Mouse (Mus musculus): ENCODE measurements around the gene Pskh1. TPM values are rescaled to one million over a fixed set of nuclear protein-coding genes. Genes with fewer than 3 reads are reported as not detected.

The Pskh1 gene
- polyA plus RNA-seq (2012; rRNA removed) = 13.3 TPM in 2 replicates

DNA sequence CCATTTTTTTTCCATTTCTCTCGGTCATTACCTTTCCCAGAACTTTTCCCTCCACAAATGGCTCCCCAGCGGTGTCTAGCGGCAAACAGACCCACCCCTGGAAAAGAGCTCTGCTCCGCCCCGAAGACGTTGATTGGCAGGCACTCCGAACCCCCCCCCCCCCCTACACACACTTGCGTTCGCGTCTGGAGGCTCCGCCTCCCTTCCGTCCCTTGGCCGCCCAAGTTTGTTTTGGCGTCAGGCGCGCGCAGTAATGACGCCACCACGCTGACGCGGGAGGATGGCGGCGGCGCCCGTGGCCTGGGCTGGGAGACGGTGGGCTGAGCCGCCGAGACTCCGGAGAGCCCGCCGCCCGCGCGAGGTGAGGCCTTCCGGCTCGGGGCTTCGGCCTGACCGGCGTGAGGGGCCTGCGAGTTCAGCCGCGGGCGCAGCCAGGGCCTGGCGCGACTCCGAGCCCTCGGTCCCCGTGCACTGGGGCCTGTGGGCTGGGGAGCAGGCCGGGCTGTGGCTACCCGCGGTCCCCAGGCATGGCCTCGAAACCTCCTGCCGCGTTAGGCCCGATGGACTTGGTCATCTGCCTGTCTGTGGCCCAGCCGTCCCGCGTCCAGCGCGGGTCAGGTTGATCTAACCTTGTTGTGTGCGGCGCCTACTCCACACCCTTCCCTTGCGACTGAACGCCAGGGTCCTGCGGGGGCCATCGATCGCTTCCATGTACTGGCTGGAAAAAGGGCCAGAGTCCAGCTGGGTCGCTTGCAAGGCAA lies at the start of gene Pskh1:
TSS of gene Pskh1 (plus strand) at position 262 of the 761 bp plus-strand sequence.
- DNase-seq (ENCODE audit: extremely low spot score in 1 of 2, low spot score in 1 of 2) = peak; percentile 74 to 95

DNA sequence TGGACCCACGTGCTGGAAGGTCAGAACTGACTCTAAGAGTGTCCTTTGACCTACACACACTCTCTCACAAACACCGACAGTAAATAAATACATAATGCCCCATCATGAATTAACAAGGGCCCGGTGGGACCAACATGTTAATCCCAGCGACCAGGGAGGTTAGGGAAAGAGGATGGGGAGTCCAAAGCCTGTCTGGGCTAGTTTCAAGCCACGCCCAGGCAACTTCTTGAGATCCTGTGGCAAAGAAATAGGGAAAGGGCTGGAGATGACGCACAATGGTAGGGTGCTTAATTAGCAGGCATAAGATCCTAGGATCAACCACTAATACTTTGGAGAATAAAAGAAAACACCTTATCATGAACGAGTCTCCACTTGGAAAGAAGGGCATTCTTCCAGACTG lies 49.6 kb upstream of the Pskh1 start:
- no peak for DNase-seq (ENCODE audit: extremely low spot score in 1 of 2, low spot score in 1 of 2)

DNA sequence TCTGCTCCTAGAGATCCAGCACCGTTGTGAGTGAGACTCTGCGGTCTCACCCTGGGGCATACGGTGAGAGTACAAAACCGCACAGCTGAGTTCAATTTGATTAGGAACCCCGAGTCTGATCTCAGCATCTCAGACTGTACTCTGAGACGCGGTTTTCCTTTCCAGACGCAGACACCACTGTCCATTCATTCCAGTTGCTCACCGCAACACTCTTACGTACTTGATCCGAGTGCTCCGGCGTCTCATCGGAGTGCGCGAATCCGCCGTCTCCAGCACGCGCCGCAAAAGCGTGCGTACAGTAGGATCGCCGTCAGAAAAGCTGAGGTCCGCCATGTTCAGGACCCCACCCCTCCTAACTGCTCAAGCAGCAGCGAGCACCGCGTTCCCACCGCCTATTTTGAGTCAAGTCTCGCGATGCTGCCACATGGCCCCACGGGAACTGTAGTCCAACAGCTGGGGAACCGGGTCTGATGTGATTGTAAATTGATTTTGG lies 48.5 kb upstream of the Pskh1 start:
- DNase-seq (ENCODE audit: extremely low spot score in 1 of 2, low spot score in 1 of 2) = peak; percentile 84 to 93

DNA sequence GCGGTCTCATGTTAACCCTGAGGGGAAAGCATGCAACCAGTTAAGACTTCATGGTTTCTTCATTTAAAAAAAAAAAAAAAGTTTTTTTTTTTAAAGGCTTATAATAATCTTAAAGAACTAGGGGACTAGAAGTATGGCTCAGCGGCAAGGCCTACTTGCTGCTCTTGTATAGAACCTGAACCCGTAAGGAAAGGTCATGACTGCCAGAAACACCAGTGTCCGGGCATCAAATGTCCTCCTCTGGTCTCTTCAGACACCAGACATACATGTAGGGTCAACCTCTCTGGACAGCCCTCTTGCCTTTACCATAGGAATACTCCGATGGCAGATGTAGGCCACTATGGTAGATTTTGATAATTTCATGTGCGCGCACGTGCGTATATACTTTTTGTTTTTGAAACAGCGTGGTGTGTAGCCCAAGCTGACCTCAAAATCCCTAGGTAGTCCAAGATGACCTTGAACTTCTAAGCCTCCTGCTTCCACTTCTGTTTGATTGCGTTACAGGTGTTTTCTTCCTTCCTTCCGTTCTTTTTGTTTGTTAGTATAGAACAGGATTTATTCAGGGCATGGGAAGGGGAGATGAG lies 48.0 kb upstream of the Pskh1 start:
- DNase-seq (ENCODE audit: extremely low spot score in 1 of 2, low spot score in 1 of 2) = no peak

DNA sequence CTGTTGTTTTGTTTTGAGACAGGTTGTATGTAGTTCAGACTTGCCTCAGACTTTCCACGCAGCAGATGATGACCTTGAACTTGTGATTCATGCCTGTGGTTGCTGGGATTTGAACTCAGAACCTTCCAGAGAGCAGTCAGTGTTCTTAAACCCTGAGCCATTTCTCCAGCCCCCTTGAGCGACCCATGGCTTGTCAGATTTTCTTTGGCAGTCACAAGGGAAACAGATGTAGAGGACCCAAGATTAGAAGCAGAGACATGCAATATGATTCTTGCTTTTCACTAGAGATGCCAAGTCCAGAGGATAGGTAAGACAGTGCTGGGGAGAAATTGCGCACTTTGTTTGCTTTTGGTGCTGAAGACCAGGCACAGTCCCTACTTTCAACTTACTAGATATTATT lies 47.1 kb upstream of the Pskh1 start, which contains the start of gene Cenpt:
TSS of gene Cenpt (minus strand) at position 101 of the 400 bp plus-strand sequence.
- no peak for DNase-seq (ENCODE audit: extremely low spot score in 1 of 2, low spot score in 1 of 2)

DNA sequence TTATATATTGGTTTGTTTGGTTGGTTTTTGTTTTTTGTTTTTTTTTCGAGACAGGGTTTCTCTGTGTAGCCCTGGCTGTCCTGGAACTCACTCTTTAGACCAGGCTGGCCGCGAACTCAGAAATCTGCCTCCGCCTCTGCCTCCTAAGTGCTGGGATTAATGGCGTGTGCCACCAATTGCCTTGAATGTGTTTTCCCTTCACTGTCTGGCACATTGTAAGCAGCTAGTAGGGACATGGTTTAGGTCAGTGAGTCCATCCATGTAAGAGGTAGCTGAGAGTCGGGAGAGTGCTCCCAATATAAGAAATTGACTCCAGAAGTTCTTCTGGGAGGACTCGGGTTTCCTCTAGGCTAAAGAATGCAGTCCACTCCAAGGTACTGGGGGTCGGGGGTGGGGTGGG lies 45.9 kb upstream of the Pskh1 start:
- DNase-seq (ENCODE audit: extremely low spot score in 1 of 2, low spot score in 1 of 2) = no peak

DNA sequence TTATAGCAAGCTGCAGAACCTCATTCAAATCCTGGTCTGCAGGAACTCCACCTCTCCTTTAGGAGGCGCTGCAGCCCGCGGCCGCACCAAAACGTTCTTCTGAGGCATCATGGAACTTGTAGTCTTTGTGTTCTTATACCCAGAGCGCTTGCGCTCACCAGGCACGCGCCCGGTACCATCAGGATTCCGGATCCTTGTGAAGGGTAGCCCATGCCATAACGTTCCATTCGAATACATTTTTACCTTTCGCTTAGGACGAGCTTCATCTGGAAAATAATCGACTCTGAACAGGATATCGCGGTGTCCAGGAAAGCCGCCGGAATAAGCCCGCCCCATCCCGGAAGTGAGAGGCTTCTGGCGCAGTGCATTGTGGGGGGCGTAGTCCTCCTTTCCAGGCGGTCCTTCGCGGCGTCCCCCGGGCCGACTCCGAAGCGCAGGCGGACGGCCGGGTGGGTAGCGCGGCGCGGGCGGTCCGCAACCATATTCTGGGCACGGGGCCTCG lies 45.5 kb upstream of the Pskh1 start, which contains the start of gene Thap11:
TSS of gene Thap11 (plus strand) at position 418 of the 502 bp plus-strand sequence.
- DNase-seq (ENCODE audit: extremely low spot score in 1 of 2, low spot score in 1 of 2) = peak; percentile 78 to 92

DNA sequence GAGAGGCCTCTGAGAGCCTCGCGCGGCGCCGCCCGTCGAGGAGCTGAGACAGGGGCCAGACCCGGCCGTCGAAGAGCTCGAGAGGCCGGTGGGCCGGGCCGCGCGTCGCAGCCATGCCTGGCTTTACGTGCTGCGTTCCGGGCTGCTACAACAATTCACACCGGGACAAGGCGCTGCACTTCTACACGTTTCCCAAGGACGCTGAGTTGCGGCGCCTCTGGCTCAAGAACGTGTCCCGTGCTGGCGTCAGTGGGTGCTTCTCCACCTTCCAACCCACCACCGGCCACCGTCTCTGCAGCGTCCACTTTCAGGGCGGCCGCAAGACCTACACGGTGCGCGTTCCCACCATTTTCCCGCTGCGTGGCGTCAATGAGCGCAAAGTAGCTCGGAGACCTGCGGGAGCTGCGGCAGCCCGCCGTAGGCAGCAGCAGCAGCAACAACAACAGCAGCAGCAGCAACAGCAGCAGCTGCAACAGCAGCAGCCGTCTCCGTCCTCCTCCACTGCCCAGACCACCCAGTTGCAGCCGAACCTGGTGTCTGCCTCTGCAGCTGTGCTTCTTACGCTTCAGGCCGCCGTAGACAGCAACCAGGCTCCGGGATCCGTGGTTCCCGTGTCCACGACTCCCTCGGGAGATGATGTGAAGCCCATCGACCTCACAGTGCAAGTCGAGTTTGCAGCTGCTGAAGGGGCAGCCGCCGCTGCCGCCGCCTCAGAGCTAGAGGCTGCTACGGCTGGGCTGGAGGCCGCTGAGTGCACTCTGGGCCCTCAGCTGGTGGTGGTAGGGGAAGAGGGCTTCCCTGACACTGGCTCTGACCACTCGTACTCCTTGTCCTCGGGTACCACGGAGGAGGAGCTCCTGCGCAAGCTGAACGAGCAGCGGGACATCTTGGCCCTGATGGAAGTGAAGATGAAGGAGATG lies 44.7 kb upstream of the Pskh1 start:
- peak in 1 of 2 experiments; percentile 54 for DNase-seq (ENCODE audit: extremely low spot score in 1 of 2, low spot score in 1 of 2)

DNA sequence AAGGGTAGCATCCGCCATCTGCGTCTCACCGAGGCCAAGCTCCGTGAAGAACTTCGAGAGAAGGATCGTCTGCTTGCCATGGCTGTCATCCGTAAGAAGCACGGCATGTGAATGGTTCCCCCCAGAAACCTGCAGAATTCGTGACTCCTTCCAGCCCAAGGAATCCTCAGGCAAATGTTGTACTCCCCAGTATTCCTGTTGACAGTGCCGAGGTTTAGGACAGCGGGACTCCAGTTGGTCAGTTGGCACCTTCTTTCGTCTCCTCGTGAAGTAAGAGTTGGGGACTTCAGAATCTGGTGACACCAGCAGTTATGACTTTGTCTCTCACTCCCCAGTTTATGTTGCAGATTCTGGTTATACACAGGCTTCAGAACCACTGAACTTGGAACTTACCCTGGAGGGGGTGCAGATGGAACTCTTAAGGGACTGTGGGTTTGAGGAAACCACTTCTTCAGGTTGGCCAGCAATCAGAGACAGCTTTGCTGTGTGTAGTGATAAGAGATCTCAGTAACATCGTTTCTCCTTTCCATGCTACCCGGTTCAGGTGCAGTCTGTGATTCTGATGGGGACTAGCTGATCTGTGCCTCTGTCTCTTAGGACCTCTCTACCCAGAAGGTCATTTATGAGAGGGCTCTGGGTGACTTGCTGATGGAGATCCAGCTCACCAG lies 43.9 kb upstream of the Pskh1 start:
- no peak for DNase-seq (ENCODE audit: extremely low spot score in 1 of 2, low spot score in 1 of 2)

DNA sequence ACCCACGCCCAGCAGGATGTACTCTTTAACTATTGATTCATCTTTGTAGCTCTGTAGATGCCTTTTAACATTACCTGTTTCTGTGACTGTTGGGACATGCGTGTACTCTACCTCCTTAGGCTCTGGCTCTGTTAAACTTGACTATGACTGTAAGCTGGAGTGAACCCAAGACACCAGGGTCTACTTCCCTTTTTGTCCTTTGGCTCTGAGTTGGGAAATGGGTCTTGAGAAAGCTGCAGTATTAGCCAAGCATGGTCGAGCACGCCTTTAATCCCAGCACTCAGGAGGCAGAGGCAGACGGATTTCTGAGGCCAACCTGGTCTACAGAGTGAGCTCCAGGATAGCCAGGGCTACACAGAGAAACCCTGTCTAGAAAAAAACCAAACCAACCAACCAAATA lies 41.7 kb upstream of the Pskh1 start:
- DNase-seq (ENCODE audit: extremely low spot score in 1 of 2, low spot score in 1 of 2) = no peak

DNA sequence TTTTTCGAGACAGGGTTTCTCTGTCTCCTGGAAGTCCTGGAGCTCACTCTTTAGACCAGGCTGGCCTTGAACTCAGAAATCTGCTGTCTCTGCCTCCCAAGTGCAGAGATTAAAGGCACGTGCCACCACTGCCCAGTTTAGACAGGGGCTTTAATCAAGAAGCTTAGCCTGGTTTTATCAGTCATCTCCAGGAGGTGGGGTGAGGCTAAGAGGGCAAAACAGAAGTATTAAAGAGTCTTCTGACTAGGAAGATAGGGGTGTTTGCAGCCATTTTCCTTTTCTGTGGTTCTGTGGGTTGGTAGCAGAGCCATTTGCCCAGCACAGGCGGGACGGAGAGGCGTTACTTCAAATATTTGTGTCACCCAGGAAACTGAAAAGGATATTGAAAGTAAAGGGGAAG lies 40.9 kb upstream of the Pskh1 start:
- DNase-seq (ENCODE audit: extremely low spot score in 1 of 2, low spot score in 1 of 2) = no peak

DNA sequence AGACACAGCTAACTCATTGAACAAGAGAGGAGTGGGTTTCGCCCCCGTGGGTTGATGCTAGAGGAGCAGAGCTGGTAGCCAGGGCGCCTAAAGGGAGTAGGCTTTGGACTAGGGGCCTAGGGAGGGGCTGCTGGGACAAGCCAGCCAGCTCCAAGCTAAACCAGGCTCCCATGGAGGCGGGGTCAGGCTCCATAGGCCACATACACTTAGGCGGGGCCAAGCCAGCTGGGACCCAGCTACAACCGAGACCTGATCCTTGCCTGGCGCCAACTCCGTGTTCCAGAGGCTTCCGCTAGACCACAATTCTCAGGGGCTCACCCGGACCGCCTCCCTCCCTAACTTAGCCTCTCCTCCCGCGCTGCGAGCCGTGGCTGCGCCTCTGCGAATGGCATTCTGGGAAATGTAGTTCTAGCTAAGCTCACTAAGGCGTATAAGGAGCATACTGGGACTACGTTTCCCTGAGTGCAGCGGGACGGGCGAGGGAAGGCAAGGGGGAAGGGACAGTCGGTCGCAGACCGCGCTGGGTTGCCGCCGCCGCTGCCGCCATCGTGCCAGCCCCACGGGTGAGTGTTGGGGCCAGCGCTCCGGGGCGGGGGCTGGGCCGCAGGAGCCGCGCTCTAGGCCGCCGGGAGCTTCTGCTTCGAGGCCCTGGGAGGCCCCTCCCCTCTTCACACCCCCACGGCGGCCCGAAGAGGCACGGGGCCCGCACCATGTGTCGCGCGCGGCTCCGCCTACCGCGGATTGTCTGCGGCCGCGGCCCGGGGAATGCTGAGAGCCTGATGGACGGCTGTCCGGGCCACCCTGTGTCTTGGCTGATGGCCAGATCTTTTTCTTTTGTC lies 39.9 kb upstream of the Pskh1 start, which contains the start of gene Nutf2:
TSS of gene Nutf2 (plus strand) at position 438 of the 839 bp plus-strand sequence.
- DNase-seq (ENCODE audit: extremely low spot score in 1 of 2, low spot score in 1 of 2) = peak; percentile 95 to 96

DNA sequence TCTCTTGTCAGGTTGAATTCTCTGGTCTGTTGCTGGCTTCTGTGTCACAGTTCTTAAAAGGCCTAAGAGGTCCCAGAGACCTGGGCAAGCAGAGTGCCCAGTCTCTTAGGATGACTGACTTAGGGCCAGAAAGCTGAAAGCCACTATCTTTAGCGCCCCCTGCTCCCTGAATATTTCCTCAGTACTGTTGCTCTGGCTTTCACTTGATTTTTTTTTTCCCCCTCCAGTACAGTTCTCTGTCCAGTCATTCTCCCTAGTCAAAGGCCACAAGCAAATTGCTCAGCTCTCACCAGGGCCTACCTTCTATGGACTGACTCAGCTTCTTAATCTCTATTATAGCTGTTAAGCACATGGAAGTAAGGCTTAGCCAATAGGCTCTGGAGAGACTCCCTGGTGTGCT lies 38.3 kb upstream of the Pskh1 start:
- DNase-seq (ENCODE audit: extremely low spot score in 1 of 2, low spot score in 1 of 2) = no peak

DNA sequence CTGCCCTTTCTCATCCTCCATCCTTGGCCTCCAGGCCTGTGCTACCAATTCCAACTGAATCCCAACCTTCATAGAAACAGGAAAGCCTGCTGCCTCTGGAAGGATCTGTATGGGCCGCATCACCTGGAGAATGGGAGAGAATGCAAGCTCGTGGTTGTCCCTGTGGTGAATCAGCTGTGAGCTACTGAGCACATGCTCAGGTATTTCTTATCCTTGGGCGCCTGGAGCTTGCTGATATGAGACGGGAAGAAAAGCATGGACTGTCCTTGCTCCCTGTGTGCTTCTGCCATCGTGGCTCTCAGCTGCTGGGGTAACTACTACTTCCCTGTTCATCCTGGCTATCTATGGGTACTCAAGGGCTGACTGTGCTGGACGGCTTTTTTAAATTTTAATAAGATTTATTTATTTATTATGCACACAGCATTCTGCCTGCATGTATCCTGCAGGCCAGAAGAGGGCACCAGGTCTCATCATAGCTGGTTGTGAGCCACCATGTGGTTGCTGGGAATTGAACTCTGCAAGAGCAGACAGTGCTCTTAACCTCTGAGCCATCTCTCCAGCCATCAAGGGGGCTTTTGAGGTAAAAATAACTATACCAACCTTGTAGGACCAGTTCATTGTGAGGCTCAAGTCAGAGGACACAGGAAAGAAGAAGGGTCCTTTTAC lies 33.7 kb upstream of the Pskh1 start:
- no peak for DNase-seq (ENCODE audit: extremely low spot score in 1 of 2, low spot score in 1 of 2)

DNA sequence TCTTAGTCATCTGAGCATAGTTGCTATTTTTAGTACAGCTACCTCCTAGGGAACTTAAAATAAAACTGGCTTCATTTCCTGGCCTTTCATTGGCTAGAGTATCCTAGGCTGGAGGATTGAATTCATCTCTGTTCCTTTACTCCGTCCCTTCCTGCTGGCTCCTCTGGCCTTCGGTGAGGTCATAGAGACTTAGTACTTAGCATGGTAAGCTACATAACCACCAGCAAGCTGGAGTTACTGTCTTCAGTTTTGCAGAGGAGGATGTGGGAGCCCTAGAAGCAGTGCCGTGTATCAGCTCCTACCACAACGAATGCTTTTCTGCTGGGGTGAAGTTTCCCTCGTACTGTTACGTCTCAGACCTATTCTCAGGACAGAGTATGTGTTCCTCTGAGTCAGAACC lies 25.9 kb upstream of the Pskh1 start:
- no peak for DNase-seq (ENCODE audit: extremely low spot score in 1 of 2, low spot score in 1 of 2)

DNA sequence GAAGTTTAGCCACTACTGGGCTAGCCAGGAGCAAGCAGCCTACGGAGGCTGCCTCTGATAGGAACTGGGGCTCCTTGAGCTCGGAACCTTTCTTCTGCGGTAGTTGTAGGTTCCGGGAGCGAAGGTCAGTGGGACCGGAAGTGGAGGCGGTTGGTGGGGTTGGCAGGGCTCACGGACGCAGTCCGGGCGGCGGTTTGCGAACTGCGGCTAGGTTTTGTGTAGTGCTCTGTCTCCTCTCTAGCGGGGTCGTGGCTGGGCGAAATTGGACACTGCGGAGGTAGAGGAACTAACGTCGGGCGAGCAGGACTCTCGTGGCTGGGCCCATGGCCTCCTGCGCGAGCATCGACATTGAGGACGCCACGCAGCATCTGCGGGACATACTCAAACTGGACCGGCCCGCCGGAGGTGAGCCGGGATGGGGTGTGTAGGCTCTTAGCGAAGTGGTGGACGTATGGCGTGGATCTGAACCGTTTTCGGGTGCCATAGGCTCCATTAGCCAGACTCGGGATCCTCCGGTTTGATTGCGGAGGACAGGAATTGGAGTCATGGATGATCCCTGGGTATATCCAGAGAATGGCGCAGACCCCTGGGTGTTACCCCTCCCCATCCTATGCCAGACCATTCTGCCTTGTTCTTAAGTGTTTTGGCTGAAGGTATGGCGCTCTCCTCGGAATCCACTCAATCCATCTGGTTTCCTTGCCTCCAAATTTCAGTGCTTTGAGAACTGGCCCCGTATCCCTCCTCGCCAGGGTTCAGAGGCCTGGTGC lies 19.3 kb upstream of the Pskh1 start, which contains the start of gene Edc4:
TSS of gene Edc4 (plus strand) at position 128 of the 767 bp plus-strand sequence.
- DNase-seq (ENCODE audit: extremely low spot score in 1 of 2, low spot score in 1 of 2) = peak; percentile 67 to 92

DNA sequence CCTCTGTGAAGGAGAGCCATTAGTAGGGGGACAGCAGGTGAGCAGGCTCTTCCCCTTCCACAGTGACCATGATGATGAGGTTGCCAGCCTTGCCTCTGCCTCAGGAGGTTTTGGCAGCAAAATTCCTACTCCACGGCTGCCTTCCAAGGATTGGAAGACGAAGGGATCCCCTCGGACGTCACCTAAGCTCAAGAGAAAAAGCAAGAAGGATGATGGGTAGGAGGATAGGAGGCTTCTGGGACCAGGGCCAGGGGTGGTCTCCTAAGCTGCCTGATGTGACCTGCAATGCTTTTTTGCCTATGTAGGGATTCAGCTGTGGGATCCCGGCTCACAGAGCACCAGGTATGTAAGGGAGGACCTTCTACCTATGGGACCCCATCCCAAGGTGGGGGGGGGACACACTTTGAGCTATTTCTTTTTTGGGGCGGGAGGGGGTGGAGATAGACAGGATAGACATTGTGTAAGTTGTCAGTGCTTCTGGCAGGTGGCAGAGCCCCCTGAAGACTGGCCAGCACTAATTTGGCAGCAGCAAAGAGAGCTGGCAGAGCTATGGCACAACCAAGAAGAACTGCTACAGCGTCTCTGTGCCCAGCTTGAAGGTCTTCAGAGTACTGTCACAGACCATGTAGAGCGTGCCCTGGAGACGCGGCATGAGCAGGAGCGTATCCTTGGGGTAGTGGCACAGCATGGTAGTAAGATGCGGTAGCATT lies 10.3 kb upstream of the Pskh1 start:
- no peak for DNase-seq (ENCODE audit: extremely low spot score in 1 of 2, low spot score in 1 of 2)

All from frontal cortex, adult 2 months (tissue).